Mouse (Mus musculus) heart, postnatal 4 days (tissue): ENCODE data around the gene Olfr316. TPM values are rescaled to one million over a fixed set of nuclear protein-coding genes. Genes with fewer than 3 reads are reported as not detected.
"Not testable (repeated sequence)": the region's sequence is repeated elsewhere in the genome, so short reads cannot be mapped to it uniquely, and the experiment has no call there.

Experiments used
- DNase-seq: peaks from one replicate; pipeline ENCODE4 v3.0.0; 2021
- total RNA-seq, 2 experiments: library from RNA; stranded (reverse); gene quantifications; 2 replicates each; pipeline ENCODE4 v1.2.3; 2021

The Olfr316 gene
- not detected for total RNA-seq

DNA sequence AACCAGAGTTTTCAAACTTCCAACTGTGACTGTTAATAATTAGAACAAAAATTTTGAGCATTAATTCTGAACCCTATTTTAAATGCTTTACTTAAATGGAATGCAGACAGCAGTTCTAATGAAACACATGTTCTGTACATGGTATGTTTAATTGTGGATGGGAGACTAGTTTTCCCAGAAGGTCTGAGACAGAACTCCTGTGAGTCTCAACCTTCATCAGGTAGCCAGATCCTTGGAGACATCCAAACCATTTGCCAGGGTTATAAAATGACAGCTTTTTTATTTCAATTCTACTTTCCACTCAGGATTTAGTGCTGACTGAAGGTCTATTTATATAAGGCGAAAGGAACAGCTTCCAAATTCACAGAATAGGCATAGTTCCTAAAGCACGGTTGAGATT, at the start of gene Olfr316:
Gene Olfr316 (plus strand): TSS at position 301 of the 400 bp plus-strand sequence.
- DNase-seq: no peak

DNA sequence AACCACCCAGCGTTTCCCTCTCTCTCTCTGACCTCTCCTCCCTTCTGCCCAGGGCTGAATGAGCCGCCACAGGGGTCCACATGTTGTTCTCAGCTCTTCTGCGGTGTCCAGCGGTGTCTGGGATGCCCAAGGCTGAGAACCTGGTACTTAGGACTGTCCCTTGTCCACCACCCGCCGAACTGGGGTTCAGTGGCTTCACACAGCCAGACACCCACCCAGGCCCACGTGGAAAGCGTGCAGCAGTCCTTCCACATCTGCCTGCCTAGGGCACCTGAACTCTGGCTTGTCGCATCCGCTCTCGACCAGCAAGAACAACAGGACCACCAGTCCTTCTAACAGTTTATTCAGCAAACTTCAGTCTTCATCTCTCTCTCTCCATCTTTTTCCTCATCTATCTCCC, 43.4 kb upstream of the Olfr316 start:
- no peak for DNase-seq

- not testable (repeated sequence) for DNase-seq
Observed at GRCm38 (mm10) chr11:58717723-58718122, 34.8 kb upstream of the Olfr316 start.

- no peak for DNase-seq
Observed at GRCm38 (mm10) chr11:58719701-58720100, 32.8 kb upstream of the Olfr316 start.

DNA sequence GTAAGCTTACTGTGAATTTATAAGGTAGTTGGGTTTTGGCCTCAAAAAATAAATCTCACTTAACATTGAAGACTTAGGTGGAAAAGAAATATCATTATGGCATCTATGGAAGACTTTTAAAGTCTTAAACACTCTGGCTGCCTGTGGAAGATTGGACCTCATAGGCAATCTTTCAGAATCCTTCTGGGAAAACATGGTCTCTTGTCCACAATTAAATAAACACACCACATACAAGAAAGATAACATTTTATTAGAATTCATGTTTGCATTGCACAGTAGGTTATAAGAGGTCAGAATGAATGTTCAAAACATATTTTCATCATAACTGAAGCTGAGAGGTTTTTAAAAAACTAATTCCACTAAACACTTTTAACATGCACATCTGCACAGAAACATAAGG, 28.6 kb upstream of the Olfr316 start, which contains the start of gene Olfr318:
Gene Olfr318 (minus strand): TSS at position 101 of the 400 bp plus-strand sequence.
- DNase-seq: no peak

DNA sequence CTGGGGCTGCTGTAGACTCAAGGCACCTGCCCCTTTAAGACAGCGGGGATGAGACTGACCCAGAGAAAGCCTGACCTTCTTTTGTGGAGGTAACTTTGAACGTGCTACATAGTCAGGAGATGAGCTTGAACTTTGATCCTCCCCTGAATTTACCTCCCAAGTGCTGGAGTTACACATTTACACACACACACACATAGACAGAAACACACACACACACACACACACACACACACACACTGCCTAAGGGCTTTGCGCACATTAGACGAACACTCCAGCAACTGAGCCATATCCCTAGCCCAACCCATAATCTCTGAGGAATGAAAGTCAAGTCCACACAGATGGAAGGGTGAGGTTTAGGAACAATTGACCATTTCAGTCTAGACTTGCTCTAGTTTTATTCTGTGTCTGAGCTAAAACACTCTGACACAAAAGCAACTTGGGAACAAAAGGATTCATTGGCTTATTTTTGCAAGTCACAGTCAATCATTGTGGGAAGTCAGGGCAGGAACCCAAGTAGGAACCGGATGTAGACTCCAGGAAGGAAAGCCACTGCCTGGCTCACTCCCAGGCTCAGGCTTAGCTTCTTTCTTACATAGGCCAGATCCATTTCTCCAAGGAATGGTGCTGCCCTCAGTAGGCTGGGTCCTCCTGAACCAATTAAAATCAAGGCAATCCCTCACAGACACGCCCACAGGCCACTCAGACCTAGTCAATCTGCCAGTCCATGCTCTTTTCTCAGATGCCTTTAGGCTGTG, 24.5 kb upstream of the Olfr316 start:
- DNase-seq: not testable (repeated sequence)

DNA sequence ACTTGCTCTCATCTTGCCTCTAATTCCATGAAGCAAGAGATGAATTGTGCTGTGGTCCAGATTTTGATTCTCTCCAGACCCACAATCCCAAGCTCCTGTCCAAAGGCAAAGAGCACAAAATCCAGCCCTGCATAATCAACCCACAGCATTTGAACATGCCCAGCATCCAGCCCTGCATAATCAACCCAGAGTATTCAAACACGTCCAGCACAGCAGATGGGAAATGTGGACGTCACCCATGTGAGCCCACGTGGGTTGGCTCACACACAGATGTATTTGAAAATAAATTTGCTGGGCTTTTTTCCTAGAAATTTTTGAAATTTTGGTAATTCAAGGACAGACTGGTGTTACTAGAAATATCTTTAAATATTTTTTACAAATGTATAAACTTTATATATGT, 19.2 kb upstream of the Olfr316 start:
- DNase-seq: no peak

GRCm38 (mm10) chr11:58738792-58739262, 13.7 kb upstream of the Olfr316 start, which contains the start of gene Olfr317:
TSS of gene Olfr317 (minus strand) at chr11:58739212.
- DNase-seq: no peak

- not testable (repeated sequence) for DNase-seq
Observed at GRCm38 (mm10) chr11:58751096-58751495, 1.4 kb upstream of the Olfr316 start.

GRCm38 (mm10) chr11:58772888-58773287, 20.4 kb downstream of the Olfr316 start, which contains the start of gene Olfr315:
TSS of gene Olfr315 (plus strand) at chr11:58773188.
- no peak for DNase-seq

DNA sequence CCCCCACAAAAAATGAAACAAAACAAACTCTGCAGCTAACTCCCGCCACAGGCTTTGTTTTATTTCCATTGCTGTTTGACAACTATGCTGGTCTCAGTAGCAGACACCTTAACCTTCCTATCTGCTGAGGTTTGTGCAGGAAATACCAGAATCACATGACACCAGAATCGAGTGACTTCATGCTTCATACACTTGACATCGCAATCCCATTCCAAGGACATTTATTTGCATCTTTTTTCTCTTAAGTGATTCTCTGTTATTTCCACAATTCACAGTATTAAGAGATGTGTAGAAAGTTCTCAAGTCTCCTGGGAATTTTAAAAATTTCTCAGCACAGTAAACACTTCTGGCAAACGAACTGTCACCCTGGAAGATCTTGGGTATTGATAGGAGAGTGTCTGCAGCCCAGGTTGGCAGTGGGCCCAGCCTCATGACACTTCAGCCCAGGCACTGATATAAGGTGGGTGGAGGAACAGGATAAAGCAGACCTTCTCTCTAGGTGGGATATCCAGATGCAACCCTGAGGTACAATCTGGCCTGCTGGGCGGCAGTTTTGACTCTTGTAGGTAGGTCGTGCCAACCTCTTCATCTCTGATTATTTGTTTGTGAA, 30.1 kb downstream of the Olfr316 start, which contains the start of gene Olfr314:
Gene Olfr314 (plus strand): TSS at position 473 of the 610 bp plus-strand sequence.
- no peak for DNase-seq

DNA sequence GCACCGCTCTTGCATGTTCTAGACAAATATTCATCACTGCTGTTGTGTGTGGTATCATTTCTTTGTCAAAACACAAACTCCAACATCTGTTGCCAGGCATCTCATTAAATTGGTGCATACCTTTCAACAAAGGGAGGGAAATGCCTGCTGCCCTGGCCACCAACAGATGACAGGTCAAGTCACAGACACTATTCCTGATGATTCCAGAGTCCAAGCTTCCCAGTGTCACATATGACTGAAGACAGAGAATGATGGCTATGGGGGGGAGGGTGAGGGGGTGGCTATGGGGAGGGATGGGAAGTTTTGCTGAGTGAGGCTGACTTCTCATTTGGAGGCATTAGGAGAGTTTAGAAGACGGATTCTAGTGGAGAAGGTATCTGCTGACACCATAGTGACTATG, 31.6 kb downstream of the Olfr316 start:
- DNase-seq: no peak

- DNase-seq: no peak
Observed at GRCm38 (mm10) chr11:58787651-58788050, 35.1 kb downstream of the Olfr316 start.

- no peak for DNase-seq
Observed at GRCm38 (mm10) chr11:58788346-58788745, 35.8 kb downstream of the Olfr316 start.

DNA sequence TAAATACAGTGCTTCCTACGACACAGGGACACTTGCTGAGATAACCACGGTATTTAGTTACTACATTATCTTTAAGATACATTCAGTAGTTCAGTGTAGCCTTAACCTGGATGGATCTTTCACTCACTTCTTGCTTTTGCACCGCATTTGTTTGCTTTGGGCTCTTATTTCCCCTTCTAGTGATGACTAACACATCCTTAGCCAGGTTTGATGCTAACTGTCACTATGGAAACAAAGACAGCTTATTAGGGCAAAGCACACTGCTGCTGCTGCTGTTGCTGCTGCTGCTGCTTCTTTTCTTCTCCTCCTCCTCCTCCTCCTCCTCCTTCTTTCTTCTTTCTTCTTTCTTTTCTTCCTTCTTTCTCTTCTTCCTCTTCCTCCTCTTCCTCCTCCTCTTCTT, 37.0 kb downstream of the Olfr316 start:
- DNase-seq: no peak

DNA sequence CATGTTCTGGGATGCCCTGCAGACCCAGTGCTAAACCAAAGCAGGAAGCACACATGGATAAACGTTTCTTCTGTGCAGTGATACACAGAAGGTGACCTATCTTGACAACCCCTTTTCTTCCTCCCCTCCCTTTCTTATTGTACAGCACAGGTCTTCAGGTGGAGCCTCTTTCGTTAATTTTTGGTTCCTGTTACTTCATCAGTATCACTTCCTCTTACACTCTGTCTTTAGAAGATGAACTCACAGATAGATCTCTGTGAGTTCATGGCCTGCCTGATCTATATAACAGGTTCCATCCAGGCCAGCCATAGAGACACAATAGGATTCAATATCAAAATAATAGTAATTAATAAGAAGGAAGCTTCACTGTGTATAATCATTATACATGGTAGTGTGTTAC, 37.5 kb downstream of the Olfr316 start:
- no peak for DNase-seq

GRCm38 (mm10) chr11:58790646-58791045, 38.1 kb downstream of the Olfr316 start:
- DNase-seq: no peak

GRCm38 (mm10) chr11:58795856-58796255, 43.3 kb downstream of the Olfr316 start:
- no peak for DNase-seq

GRCm38 (mm10) chr11:58796850-58797249, 44.3 kb downstream of the Olfr316 start:
- DNase-seq: peak; percentile 9

DNA sequence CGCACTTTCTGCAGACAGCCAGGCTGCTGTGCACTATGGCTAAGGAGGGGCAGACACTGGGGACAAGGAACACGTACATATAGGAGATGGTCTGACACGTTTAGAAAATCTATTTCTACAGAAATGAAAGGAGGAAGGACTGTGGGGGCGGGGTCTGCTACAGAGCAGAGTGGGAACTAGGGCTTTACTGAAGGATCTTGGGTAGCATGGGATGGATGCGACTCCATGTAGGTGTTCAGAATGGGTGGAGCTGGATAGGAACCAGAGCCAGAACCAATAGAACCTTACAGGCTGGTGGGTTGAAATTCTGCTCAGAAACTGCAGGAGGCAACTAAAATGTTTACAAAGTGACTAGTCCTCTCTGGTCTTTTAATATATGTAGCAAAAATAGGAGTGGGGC, 47.2 kb downstream of the Olfr316 start:
- no peak for DNase-seq

GRCm38 (mm10) chr11:58801558-58802228, 49.2 kb downstream of the Olfr316 start, which contains the start of gene Fam183b:
TSS of gene Fam183b (minus strand) at chr11:58801960.
- DNase-seq: peak; percentile 18

DNA sequence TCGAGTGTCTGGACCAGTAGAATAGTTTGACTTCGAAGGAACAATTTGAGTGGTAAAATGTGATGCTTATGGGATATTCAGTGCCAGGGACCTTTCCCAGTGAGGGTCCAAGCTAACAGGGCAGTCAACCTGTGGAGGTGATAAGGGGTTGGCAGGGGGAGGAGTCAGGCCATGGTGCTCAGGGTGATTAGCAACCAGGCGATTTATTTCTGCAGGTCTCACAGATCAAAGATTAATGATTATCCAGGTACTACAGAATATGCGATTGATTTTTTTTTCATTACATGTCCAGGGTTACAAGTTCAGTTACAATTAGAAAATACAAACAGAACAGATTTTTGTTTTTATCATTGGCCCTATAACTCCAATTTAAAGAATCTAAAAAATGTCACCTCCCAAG, 51.3 kb downstream of the Olfr316 start:
- no peak for DNase-seq

DNA sequence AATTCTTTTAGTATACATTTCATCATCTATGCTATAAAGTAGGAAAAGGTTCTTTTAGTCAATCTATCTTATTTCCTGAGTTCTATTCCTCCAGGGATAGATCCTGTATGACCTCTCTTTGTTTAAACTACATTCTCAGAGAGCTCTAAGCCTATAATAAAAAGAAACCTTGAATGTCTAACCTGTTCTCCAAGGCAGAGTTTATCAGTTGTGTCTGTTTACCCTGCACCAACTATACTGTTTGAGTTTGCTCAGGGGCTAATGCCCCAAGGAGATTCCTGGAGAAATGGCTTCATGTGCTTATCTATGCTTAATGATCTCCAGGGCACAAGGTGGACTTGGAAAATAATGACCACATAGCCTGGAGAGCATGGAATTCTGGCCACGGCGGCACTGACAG, 51.9 kb downstream of the Olfr316 start:
- no peak for DNase-seq
